Mouse (Mus musculus): ENCODE results near the gene Gm9945.

GRCm38 (mm10) chr11:53461727-53462126 lies 18.2 kb upstream of the Gm9945 start:
- no peak for TF ChIP-seq CTCF (IDR thresholded peaks at IDR 0.05; ENCODE audit: control insufficient read depth, insufficient read depth, insufficient read length)
- TF ChIP-seq FOSL1 (IDR thresholded peaks at IDR 0.05; ENCODE audit: insufficient read depth, low read length, poor library complexity, severe bottlenecking) = no peak
- TF ChIP-seq USF1 (IDR thresholded peaks at IDR 0.05; ENCODE audit: low read depth) = no peak

Measured in C2C12 (cell line).